Mouse (Mus musculus) kidney, adult 2 months (tissue): ENCODE measurements at regions not wholly inside any gene's neighbourhood (a gene's known extent, or its start where the extent isn't known, plus 50 kb on each side); places are given as distances from the start of the nearest gene placed in this dataset.
"Not testable (repeated sequence)": the region's sequence is repeated elsewhere in the genome, so short reads cannot be mapped to it uniquely, and the experiment has no call there.

Source experiments
- DNase-seq: peaks from one replicate; pipeline ENCODE4 v3.0.0; 2021
- H3K27ac ChIP-seq: fragments of 200-500 bp; 2 replicates; pipeline ENCODE4 v1.5.1; 2012; ENCODE audit warnings: low read depth, low read length, control low read depth, inconsistent platforms; ENCODE audit not compliant: insufficient read depth
- H3K27me3 ChIP-seq: fragments of 200-500 bp; replicated peaks from 2 replicates; pipeline ENCODE4 v1.6.1; 2012; ENCODE audit warnings: mild to moderate bottlenecking, moderate library complexity, low read length, inconsistent platforms; ENCODE audit not compliant: control insufficient read depth, insufficient read depth
- H3K36me3 ChIP-seq: fragments of 200-500 bp; 2 replicates; pipeline ENCODE4 v1.6.1; 2012; ENCODE audit warnings: mild to moderate bottlenecking, moderate library complexity, low read length, inconsistent platforms; ENCODE audit not compliant: control insufficient read depth, insufficient read depth
- H3K4me1 ChIP-seq: fragments of 200-500 bp; 2 replicates; pipeline ENCODE4 v1.6.1; 2011; ENCODE audit warnings: low read length; ENCODE audit not compliant: control insufficient read depth, insufficient read depth
- H3K4me3 ChIP-seq: fragments of 200-500 bp; 2 replicates; pipeline ENCODE4 v1.5.1; 2011; ENCODE audit warnings: mild to moderate bottlenecking, low read depth, low read length, control low read depth; ENCODE audit not compliant: insufficient read depth
- CTCF ChIP-seq: fragments of 200-500 bp; conservative IDR thresholded peaks from 2 replicates; pipeline ENCODE4 v1.5.1; 2011; ENCODE audit warnings: low read depth, mild to moderate bottlenecking, control low read depth, low read length, moderate library complexity, mixed read lengths; ENCODE audit not compliant: insufficient read depth, insufficient read length
- POLR2A ChIP-seq: fragments of 200-500 bp; IDR thresholded peaks from one replicate; pipeline ENCODE4 v1.6.1; 2011; ENCODE audit warnings: low read depth, low read length, control low read depth
- WGBS: fragments of 180-500 bp; shearing (Covaris S2); methylation state at CpG from one replicate; pipeline ENCODE4 v1.1.7; 2018; 5-methylcytosine and 5-hydroxymethylcytosine counted together

DNA sequence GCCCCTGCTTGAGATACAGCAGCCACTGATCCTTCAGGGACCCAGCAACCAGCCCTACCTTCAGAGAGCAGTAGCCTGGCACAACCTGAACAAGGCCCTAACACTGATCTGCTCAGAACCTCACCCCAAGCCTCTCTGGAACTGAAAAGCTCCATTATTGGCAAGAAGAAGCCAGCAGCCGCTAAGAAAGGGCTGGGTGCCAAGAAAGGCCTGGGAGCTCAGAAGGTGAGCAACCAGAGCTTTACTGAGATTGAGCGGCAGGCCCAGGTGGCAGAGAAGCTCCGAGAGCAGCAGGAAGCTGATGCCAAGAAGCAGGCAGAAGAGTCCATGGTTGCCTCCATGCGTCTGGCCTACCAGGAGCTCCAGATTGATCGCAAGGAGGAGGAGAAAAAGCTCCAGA lies 74.4 kb upstream of the Oxtr start:
- H3K4me3 ChIP-seq, H3K4me1 ChIP-seq, H3K36me3 ChIP-seq, H3K27me3 ChIP-seq, DNase-seq, H3K27ac ChIP-seq: not testable (repeated sequence)
- 77% methylated on average over 5 of the region's 5 CpGs for WGBS

DNA sequence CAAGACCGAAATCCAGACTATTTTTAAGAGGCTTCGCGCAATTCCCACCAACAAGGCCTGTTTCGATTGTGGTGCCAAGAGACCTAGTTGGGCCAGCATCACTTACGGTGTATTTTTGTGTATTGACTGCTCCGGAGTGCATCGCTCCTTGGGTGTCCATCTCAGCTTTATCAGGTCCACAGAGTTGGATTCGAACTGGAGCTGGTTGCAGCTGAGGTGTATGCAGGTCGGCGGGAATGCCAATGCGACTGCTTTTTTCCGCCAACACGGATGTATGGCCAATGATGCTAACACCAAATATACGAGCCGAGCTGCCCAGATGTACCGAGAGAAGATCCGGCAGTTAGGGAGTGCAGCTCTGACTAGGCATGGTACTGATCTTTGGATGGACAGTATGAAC lies 73.9 kb upstream of the Oxtr start:
- not testable (repeated sequence) for DNase-seq, H3K27ac ChIP-seq, H3K36me3 ChIP-seq, H3K4me3 ChIP-seq, H3K4me1 ChIP-seq, H3K27me3 ChIP-seq
- WGBS: 95% methylated on average over 17 of the region's 17 CpGs

DNA sequence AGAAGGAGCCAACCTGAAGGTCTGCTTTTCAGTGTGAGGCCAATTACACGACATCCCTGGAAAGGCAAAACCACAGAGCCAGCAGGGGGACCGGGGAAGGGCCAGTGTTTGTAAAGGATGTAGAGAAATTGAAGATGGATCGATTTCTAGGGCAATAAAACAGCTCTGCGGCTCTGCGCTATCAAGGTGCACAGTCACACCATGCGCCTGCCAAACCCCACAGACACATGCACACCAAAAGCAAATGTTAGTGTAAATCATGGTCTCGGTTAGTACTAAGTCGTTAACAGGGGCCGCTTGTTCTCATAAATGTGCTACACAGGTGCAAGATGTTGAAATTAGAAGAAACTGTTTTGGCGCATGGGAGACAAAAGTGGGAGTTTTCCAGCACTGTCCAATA lies 72.3 kb upstream of the Oxtr start:
- H3K27ac ChIP-seq: no peak overlapping the region
- no peaks in the 10 kb centered on the region for H3K36me3 ChIP-seq
- H3K4me3 ChIP-seq: no peak overlapping the region
- H3K4me1 ChIP-seq: no peaks in the 10 kb centered on the region
- no peak for DNase-seq
- TF ChIP-seq POLR2A (no peak), CTCF (no peak)
- 48% methylated on average over 10 of the region's 10 CpGs for WGBS
- no peaks in the 10 kb centered on the region for H3K27me3 ChIP-seq

DNA sequence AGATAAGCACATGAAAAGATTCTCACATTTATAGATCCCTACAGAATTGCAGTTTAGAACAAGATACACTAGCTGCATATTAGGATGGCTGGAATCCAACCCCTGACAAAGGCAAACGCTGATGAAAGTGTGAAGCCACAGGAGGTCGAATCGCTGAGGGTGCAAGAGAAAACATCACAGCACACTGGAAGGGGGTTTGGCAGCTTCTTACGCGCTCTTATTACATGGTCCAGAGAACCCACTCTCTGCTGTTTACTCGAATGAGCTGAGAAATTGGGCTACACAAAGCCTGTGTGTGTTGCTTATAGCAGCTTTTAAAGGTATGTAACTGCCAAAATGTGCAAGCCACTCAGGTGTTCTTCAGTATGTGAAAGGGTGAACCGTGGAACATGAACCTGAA lies 71.8 kb upstream of the Oxtr start:
- Histone ChIP-seq H3K27ac (no peak overlapping the region), H3K4me1 (no peaks in the 10 kb centered on the region), H3K27me3 (no peaks in the 10 kb centered on the region), H3K36me3 (no peaks in the 10 kb centered on the region), H3K4me3 (no peak overlapping the region)
- TF ChIP-seq CTCF (no peak), POLR2A (no peak)
- 27% methylated on average over 7 of the region's 7 CpGs for WGBS
- no peak for DNase-seq

DNA sequence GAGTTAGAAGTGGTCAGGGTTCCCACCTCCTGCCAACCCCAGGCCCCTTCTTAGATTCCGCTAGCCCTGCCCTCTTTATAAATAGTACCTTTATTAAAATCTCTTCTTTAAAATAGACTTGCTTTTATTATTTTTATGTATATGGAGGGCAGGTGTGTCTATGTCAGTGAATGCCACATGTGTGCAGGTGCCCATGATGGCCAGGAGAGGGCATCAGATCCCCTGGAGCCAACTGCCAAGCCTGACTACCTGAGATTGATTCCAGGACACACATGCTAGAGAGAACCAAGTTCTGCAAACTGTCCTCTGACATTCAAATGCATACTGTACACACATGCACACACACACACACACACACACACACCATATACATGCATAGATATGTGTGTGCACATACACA lies 69.8 kb upstream of the Oxtr start:
- TF ChIP-seq POLR2A: no peak
- TF ChIP-seq CTCF: peak; percentile 27; the same call in 1 of the 2 replicates
- Histone ChIP-seq H3K27ac (no peak overlapping the region), H3K4me1 (no peaks in the 10 kb centered on the region), H3K36me3 (no peaks in the 10 kb centered on the region), H3K27me3 (no peaks in the 10 kb centered on the region), H3K4me3 (no peak overlapping the region)
- no peak for DNase-seq
- 95% methylated on average over 1 of the region's 1 CpGs for whole genome bisulfite sequencing

DNA sequence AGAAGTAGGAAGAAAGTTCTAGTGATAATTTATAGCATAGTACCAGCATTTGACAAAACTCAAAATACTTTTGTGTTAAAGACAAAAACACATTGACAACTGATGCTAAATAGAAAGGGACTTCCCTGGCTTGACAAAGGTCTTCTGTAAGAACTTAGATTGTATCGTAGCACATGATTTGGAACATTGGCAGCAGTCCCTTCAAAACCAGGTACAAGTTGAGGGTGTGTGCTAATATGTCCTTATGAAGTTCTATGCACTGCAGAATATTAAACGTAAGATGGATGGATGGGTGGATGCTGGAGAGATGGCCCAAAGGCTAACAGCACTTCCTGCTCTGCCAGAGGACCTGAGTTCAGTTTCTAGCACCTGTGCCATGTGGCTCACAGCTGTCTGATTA lies 67.8 kb upstream of the Oxtr start:
- Histone ChIP-seq H3K27me3 (no peaks in the 10 kb centered on the region), H3K36me3 (no peaks in the 10 kb centered on the region), H3K27ac (no peak overlapping the region), H3K4me1 (no peaks in the 10 kb centered on the region), H3K4me3 (no peak overlapping the region)
- 91% methylated on average over 2 of the region's 2 CpGs for WGBS
- DNase-seq: no peak
- TF ChIP-seq CTCF (no peak), POLR2A (no peak)

DNA sequence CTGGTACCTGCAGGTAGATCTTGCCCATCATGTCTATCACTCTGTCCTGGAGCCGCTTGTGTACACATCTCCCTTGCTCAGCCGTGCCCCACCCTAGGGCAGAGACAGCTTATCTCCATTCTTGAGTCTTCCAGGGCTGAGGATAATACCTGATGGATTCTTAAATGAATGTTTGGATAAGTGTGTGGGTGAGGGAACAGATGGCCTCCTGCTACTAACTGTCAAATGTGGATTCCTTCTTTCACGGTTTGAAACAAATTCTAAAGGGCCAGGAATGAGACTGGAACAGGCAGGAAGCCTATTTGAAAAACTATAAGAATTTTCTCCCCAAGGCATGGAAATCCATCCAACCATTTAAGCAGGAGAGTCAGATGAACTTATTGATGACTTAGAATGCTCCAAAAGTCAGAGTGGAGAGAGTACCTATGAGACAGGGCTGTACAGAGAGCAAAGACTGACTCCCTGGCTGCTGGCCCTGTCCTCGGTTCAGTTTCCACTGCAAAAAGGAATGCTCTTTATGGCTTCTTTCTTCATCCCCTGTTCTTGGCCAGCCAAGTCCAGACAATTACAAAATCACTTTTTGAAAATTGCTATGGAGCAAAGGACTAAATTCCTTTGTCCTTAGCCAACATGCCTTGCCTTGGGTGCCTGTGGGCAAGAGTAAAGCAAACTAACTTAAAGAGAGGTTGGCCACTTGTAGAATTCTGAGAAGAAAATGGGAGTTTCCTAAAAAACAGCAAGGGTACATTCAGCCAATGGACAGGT lies 66.8 kb upstream of the Oxtr start:
- no peak for DNase-seq
- 81% methylated on average over 4 of the region's 4 CpGs for WGBS

DNA sequence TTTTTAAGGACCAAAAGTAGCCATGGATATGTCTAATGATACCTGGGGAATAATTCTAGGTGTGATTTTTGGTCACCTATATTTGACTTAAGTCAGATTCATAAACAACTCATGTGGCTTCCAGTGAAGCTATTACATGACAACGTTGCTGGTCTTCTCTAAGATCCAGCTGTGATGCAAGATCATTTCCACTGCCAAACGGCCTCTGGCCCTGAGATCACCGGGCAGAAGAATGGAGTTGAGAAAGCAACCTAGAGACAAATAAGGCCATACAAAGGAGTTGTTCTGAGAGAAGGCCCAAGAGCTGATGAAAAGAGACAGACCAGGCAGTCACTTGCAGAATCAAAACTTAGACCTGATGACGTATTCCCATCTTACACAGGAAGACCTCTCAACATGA lies 64.3 kb upstream of the Oxtr start:
- H3K4me3 ChIP-seq: no peak overlapping the region
- TF ChIP-seq POLR2A (no peak), CTCF (no peak)
- peak; percentile 61 for DNase-seq
- no peaks in the 10 kb centered on the region for H3K4me1 ChIP-seq
- H3K27me3 ChIP-seq: no peaks in the 10 kb centered on the region
- 78% methylated on average over 4 of the region's 4 CpGs for WGBS
- H3K36me3 ChIP-seq: no peaks in the 10 kb centered on the region
- no peak overlapping the region for H3K27ac ChIP-seq

More for the DNA sequence above, 66.8 kb upstream of the Oxtr start:
- H3K27ac ChIP-seq: no peak overlapping the region
- H3K4me1 ChIP-seq: no peaks in the 10 kb centered on the region
- H3K4me3 ChIP-seq: no peak overlapping the region
- no peaks in the 10 kb centered on the region for H3K36me3 ChIP-seq
- H3K27me3 ChIP-seq: no peaks in the 10 kb centered on the region
- TF ChIP-seq POLR2A (no peak), CTCF (no peak)
